Mouse (Mus musculus) hindbrain, embryonic 13.5 days (tissue): Measurements from ENCODE around the gene Mex3d. TPM values are rescaled to one million over a fixed set of nuclear protein-coding genes. Genes with fewer than 3 reads are reported as not detected.

Experiments
- ATAC-seq: fragments of 200-750 bp; cut with Nextera tagmentation; 2 replicates; pipeline ENCODE4 v1.8.0; 2017; ENCODE audit warnings: moderate TSS enrichment; ENCODE audit not compliant: low FRiP score
- H3K27ac ChIP-seq: fragments of 300-500 bp; sonication (generic); 2 replicates; pipeline ENCODE4 v1.5.1; 2015; ENCODE audit warnings: inconsistent platforms, mild to moderate bottlenecking, moderate library complexity
- H3K27me3 ChIP-seq: fragments of 300-500 bp; sonication (generic); 2 replicates; pipeline ENCODE4 v1.6.1; 2015; ENCODE audit warnings: mild to moderate bottlenecking, inconsistent platforms
- H3K36me3 ChIP-seq: fragments of 300-500 bp; sonication (generic); 2 replicates; pipeline ENCODE4 v1.6.1; 2015; ENCODE audit warnings: mild to moderate bottlenecking, inconsistent platforms
- H3K4me1 ChIP-seq: fragments of 300-500 bp; sonication (generic); replicated peaks from 2 replicates; pipeline ENCODE4 v1.6.1; 2015; ENCODE audit warnings: inconsistent platforms
- H3K4me2 ChIP-seq: fragments of 300-500 bp; sonication (generic); 2 replicates; pipeline ENCODE4 v1.6.1; 2015; ENCODE audit warnings: inconsistent platforms, mild to moderate bottlenecking, moderate library complexity
- H3K4me3 ChIP-seq: fragments of 300-500 bp; sonication (generic); 2 replicates; pipeline ENCODE4 v1.5.1; 2015; ENCODE audit warnings: mild to moderate bottlenecking, inconsistent platforms
- H3K9ac ChIP-seq: fragments of 300-500 bp; sonication (generic); 2 replicates; pipeline ENCODE4 v1.6.1; 2015; ENCODE audit warnings: mild to moderate bottlenecking, inconsistent platforms
- H3K9me3 ChIP-seq: fragments of 300-500 bp; sonication (generic); 2 replicates; pipeline ENCODE4 v1.6.1; 2016; ENCODE audit warnings: inconsistent platforms
- WGBS: fragments of 180-500 bp; shearing (Covaris S2); methylation state at CpG from one replicate; pipeline ENCODE4 v1.1.7; 2015; 5-methylcytosine and 5-hydroxymethylcytosine counted together
- polyA plus RNA-seq: library from polyadenylated mRNA; unstranded; fragments of >200 nt; fragmentation: Nextera tagmentation; extraction: Ambion mirVana; gene quantifications from 2 replicates; pipeline ENCODE4 v1.2.1, GENCODE M21; 2015

The Mex3d gene
- polyA plus RNA-seq, 1 experiment from 2014 or later = 16.5 TPM

DNA sequence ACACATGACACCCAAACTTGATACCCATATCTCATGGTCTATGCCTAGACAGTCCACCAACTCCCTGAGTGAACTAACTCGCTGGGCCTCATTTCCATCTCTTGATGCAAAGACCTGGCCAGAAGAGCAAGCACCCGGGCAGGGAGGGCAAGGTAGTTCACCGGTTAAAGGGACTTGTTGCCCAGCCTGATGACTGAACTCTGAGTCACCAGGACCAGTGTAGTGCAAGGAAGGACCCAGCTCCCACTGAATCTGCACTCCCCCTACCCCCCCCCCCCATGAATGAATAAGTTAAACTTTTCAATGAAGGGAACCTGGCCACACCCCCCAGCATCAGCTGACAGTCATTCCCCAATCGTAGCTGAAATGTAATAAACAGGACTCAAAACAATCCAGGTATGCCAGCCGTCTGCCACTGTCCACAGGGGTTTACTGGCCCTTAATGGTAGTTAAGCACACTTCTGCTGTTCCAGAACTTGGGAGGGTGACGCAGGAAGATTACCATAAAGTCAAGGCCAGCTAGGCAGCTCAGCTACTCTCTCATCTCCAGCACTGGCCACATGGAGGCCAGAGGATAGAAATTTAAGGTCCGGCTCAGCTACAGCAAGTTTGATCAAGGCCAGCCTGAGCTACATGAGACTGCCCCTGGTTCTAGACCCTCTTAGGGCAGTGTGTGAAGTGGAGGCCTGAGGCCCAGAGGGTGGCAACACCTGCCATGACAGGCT is 4.7 kb downstream of the Mex3d start:
- peak overlapping the region; percentile 98 for H3K4me3 ChIP-seq
- no peak for ATAC-seq
- peaks cover 56% of the 10 kb centered on the region for H3K36me3 ChIP-seq
- 87% methylated on average over 7 of the region's 7 CpGs for WGBS
- peak overlapping the region; percentile 100 for H3K9ac ChIP-seq
- no peaks in the 10 kb centered on the region for H3K9me3 ChIP-seq
- H3K27ac ChIP-seq = no peak overlapping the region
- H3K27me3 ChIP-seq = no peaks in the 10 kb centered on the region
- peak overlapping the region; percentile 100 for H3K4me2 ChIP-seq
- H3K4me1 ChIP-seq = peaks cover 47% of the 10 kb centered on the region

DNA sequence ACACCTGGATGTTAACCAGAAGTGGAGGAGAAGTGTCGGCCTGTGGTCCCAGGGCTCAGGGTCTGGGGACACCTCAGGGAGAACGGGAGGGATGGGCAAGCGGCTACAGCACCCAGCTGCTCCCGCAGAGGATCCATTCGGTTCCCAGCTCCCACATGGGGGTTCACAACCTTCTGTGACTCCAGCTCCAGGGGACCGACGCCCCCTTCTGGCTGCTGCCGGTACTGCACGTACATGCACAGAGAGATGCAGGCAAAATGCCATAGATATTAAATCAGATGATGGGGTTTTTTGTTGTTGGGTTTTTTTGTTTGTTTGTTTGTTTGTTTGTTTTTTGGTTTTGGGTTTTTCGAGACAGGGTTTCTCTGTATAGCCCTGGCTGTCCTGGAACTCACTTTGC is 9.7 kb downstream of the Mex3d start:
- Histone ChIP-seq H3K9ac (no peak overlapping the region), H3K9me3 (no peaks in the 10 kb centered on the region), H3K4me2 (no peak overlapping the region), H3K27me3 (0 out of 2 replicates have a peak, but pooled peaks cover 2% of the 10 kb centered on the region), H3K27ac (no peak overlapping the region), H3K36me3 (peaks cover 34% of the 10 kb centered on the region), H3K4me1 (peaks cover 19% of the 10 kb centered on the region), H3K4me3 (no peak overlapping the region)
- ATAC-seq = no peak
- WGBS = 51% methylated on average over 10 of the region's 10 CpGs

DNA sequence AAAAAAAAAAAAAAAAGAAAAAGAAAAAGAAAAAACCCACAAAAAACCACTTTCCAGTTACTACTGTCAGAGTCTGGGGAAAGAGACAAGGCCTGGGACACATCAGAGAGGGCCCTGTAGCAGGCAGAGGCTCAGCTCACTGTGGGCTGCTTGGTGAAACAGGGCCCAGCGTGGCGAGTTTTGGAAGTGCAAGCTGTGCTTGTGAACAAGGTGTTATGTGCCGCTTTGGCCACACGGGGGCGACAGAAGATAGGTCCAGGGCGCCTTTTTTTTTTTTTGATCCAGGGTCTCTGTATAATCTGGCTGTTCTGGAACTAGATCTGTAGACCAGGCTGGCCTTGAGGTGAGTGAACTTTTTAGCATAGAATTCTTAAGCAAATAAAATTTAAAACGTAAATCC is 11.3 kb downstream of the Mex3d start:
- WGBS = 3% methylated on average over 7 of the region's 7 CpGs
- Histone ChIP-seq H3K9ac (no peak overlapping the region), H3K4me1 (peaks cover 15% of the 10 kb centered on the region), H3K36me3 (peaks cover 19% of the 10 kb centered on the region), H3K27me3 (0 out of 2 replicates have a peak, but pooled peaks cover 9% of the 10 kb centered on the region), H3K27ac (no peak overlapping the region), H3K9me3 (no peaks in the 10 kb centered on the region), H3K4me3 (no peak overlapping the region), H3K4me2 (no peak overlapping the region)
- no peak for ATAC-seq

DNA sequence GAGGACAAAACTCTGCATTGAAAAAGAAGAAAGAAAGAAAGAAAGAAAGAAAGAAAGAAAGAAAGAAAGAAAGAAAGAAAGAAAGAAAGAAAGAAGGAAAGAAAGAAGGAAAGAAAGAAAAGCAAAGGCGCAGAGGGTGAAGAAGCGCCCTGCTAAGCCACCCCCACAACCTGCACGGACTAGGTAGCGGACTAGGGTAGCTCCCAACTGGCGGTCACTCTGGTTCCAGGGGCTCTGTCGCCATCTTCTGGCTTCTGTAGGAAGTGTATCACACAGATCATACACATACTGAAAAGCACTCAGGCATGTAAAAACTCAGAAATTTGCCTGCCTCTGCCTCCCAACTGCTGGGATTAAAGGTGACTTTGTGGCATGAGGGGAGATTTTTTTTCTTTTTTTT is 13.4 kb downstream of the Mex3d start:
- Histone ChIP-seq H3K4me2 (no peak overlapping the region), H3K27me3 (peaks cover 13% of the 10 kb centered on the region; the same call in 1 of the 2 replicates), H3K4me1 (peaks cover 10% of the 10 kb centered on the region), H3K27ac (no peak overlapping the region), H3K4me3 (no peak overlapping the region), H3K9me3 (no peaks in the 10 kb centered on the region), H3K9ac (no peak overlapping the region), H3K36me3 (no peaks in the 10 kb centered on the region; the same call in 1 of the 2 replicates)
- 24% methylated on average over 6 of the region's 6 CpGs for WGBS
- ATAC-seq = no peak

DNA sequence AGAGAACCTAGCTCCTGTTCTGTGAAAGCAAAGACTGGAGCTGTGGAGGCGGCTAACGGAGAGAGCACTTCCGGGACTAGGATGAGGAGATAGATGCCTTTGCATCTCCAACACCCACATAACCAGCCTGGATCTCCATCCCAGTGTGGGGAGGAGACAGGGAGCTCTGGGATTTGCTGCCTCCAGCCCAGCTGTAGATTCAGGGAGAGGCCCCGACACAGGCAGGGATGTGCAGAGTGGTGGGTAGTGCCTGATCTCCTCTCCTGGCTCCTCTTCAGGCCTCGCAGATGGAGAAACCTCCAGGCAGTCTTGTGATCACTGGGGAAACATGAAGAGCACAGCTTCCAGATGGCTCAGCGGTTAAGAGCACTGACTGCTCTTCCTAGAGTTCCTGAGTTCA is 14.8 kb downstream of the Mex3d start:
- H3K4me1 ChIP-seq = peaks cover 10% of the 10 kb centered on the region
- no peak overlapping the region for H3K4me3 ChIP-seq
- no peaks in the 10 kb centered on the region for H3K9me3 ChIP-seq
- no peak overlapping the region for H3K27ac ChIP-seq
- 0 out of 2 replicates have a peak overlapping the region, but pooled peaks have one; percentile 35 for H3K9ac ChIP-seq
- H3K4me2 ChIP-seq = no peak overlapping the region
- H3K27me3 ChIP-seq = peaks cover 16% of the 10 kb centered on the region
- WGBS = 79% methylated on average over 6 of the region's 6 CpGs
- no peaks in the 10 kb centered on the region for H3K36me3 ChIP-seq
- no peak for ATAC-seq

DNA sequence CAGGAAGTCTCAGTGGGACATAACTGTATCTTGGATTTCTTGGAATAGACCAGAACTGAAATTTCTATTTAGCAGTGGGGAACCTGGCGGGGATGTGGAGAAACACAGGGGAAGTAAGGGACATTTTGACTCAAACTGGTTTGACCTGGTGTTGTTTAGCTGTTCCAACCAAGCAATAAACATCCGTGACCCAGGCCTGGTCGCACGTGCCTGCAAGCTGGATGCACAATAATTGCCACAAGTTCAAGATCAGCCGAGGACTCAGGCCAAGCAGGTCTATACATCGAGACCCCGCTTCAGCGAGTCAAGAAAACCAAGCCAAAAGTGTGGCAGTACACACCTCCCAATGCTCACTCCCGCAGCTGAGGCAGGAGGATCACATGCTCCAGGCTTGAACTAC is 15.5 kb downstream of the Mex3d start:
- ATAC-seq = no peak
- H3K27me3 ChIP-seq = peaks cover 23% of the 10 kb centered on the region
- peak overlapping the region; percentile 46 for H3K9ac ChIP-seq
- H3K36me3 ChIP-seq = no peaks in the 10 kb centered on the region
- H3K27ac ChIP-seq = peak overlapping the region; percentile 23; the same call in 1 of the 2 replicates
- H3K9me3 ChIP-seq = no peaks in the 10 kb centered on the region
- 49% methylated on average over 9 of the region's 9 CpGs for whole genome bisulfite sequencing
- H3K4me1 ChIP-seq = peaks cover 10% of the 10 kb centered on the region
- peak overlapping the region; percentile 38 for H3K4me2 ChIP-seq
- peak overlapping the region; percentile 20; the same call in 1 of the 2 replicates for H3K4me3 ChIP-seq

DNA sequence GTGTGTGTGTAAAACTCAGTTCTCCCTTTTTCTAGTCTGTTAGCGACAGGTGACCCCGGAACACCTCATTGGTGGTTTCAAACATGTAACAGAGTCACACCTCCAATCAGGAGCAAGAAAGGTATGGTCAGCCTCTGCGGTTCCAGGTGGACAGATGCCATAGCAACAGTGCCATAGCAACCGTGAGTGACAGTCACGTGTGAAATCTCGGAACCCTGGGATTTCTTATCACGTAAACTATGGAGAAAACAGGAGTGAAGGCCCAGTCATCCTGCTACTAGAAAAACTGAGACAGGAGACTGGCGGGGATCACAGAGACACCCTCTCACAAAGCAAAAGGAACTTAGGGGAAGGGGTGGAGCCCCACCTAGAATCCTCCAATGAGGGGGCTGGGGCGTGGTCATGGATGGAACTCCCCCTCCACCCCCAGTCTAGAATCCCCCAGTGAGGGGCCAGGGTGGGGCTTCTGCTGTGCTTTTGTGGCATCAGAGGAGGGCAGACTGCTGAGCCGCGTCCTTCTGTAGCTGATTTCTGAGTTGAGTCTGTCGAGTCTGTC is 16.0 kb downstream of the Mex3d start:
- Histone ChIP-seq H3K9me3 (no peaks in the 10 kb centered on the region), H3K36me3 (no peaks in the 10 kb centered on the region), H3K27ac (peak overlapping the region; percentile 23; the same call in 1 of the 2 replicates), H3K9ac (peak overlapping the region; percentile 46), H3K4me2 (peak overlapping the region; percentile 38), H3K27me3 (peaks cover 28% of the 10 kb centered on the region), H3K4me1 (peaks cover 10% of the 10 kb centered on the region), H3K4me3 (peak overlapping the region; percentile 20)
- peak; percentile 74 for ATAC-seq
- 2% methylated on average over 12 of the region's 12 CpGs for WGBS

DNA sequence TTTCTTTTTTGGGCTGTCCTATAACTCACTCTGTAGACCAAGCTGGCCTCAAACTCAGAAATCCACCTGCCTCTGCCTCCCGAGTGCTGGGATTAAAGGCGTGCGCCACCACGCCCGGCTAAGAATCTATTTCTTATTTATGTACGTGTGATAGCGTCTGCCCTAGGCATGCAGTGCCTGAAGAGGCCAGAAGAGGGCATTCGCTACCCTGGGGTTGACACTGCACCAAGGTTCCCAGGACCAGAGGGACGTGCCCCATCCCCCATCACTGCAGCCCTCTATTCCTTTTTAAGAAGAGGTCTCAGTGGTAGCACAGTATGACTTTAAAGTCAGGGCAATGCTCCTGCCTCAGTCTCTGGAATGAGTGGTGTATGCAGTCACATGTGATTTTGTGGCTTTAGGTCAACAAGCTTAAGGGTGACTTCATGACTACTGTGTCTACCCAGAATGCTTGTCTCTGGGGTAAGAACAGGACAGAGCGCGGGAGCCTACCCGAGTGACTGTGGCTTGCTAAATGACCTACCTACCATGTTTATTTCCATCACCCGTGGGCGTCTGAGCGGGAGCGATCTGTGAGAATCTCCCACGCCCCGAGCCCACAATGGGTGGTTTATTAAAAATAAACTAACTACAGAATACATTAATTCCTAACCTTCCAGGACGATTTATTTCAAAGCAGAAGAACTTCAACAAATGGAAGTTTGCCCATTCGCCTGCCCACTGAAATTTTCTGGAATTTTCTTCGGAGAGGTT is 17.3 kb downstream of the Mex3d start:
- no peaks in the 10 kb centered on the region for H3K36me3 ChIP-seq
- no peak overlapping the region for H3K4me2 ChIP-seq
- 82% methylated on average over 21 of the region's 21 CpGs for WGBS
- H3K27me3 ChIP-seq = peaks cover 39% of the 10 kb centered on the region
- H3K4me1 ChIP-seq = peaks cover 10% of the 10 kb centered on the region
- H3K9me3 ChIP-seq = no peaks in the 10 kb centered on the region
- H3K4me3 ChIP-seq = no peak overlapping the region
- no peak overlapping the region for H3K9ac ChIP-seq
- H3K27ac ChIP-seq = no peak overlapping the region
- ATAC-seq = no peak

DNA sequence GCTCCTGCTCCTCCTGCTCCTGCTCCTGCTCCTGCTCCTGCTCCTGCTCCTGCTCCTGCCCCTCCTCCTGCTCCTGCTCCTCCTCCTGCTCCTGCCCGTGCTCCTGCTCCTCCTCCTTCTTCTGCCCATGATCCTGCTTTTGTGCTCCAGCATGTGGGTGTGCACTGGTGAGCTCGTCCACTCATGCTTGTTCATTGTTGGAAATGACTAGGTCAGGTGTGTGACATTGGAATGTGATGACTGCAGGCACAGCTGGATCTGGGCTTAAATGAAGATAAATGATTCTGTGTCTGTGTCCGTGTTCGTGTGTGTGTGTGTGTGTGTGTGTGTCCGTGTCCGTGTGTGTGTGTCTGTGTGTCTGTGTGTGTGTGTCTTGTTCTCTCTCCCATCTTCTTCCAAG is 19.1 kb downstream of the Mex3d start:
- H3K36me3 ChIP-seq = no peaks in the 10 kb centered on the region
- H3K9me3 ChIP-seq = no peaks in the 10 kb centered on the region
- no peak overlapping the region for H3K4me3 ChIP-seq
- H3K4me2 ChIP-seq = no peak overlapping the region
- peaks cover 53% of the 10 kb centered on the region for H3K27me3 ChIP-seq
- H3K9ac ChIP-seq = no peak overlapping the region
- ATAC-seq = no peak
- H3K4me1 ChIP-seq = peaks cover 18% of the 10 kb centered on the region
- H3K27ac ChIP-seq = no peak overlapping the region
- WGBS = 93% methylated on average over 6 of the region's 6 CpGs

DNA sequence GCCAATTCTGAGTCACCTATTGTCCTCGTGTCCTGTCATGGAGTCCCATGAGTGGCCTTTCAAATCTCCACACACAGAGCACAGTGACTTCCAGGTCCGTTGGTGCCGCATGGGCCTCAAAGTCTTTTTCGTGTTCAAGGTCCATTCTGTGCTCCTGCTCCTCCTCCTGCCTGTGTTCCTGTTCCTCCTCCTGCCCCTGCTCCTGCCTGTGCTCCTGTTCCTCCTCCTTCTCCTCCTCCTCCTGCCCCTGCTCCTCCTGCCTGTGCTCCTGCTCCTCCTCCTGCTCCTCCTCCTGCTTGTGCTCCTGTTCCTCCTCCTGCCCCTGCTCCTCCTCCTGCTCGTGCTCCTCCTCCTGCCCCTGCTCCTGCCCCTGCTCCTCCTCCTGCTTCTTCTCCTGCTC is 19.5 kb downstream of the Mex3d start:
- Histone ChIP-seq H3K9me3 (no peaks in the 10 kb centered on the region), H3K27me3 (peaks cover 54% of the 10 kb centered on the region), H3K4me2 (no peak overlapping the region), H3K4me1 (peaks cover 18% of the 10 kb centered on the region), H3K4me3 (no peak overlapping the region), H3K9ac (no peak overlapping the region), H3K27ac (no peak overlapping the region), H3K36me3 (no peaks in the 10 kb centered on the region)
- 64% methylated on average over 5 of the region's 5 CpGs for WGBS
- no peak for ATAC-seq

DNA sequence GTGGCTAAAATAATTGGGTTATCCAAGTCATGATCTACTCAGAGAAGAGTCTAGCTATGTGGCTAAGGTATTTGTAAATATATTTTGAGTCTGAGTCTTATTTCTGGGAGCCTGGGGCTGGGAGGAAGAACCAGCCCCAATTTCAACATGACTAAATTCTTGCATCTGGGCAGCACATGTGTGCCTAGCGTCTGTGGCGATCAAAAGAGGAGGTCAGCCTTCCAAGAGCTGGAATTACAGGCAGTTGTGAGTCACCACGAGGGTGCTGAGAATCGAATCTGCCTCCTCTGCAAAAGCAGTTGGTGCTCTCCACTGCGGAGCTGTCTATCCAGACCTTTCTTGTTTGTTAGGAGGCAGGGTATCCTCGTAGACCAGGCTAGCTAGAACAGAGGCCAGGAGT is 21.7 kb downstream of the Mex3d start:
- no peaks in the 10 kb centered on the region for H3K9me3 ChIP-seq
- no peak for ATAC-seq
- no peak overlapping the region for H3K4me3 ChIP-seq
- no peak overlapping the region for H3K4me2 ChIP-seq
- whole genome bisulfite sequencing = 68% methylated on average over 6 of the region's 6 CpGs
- H3K36me3 ChIP-seq = no peaks in the 10 kb centered on the region
- peaks cover 57% of the 10 kb centered on the region for H3K27me3 ChIP-seq
- no peak overlapping the region for H3K9ac ChIP-seq
- H3K4me1 ChIP-seq = peaks cover 8% of the 10 kb centered on the region
- H3K27ac ChIP-seq = no peak overlapping the region

DNA sequence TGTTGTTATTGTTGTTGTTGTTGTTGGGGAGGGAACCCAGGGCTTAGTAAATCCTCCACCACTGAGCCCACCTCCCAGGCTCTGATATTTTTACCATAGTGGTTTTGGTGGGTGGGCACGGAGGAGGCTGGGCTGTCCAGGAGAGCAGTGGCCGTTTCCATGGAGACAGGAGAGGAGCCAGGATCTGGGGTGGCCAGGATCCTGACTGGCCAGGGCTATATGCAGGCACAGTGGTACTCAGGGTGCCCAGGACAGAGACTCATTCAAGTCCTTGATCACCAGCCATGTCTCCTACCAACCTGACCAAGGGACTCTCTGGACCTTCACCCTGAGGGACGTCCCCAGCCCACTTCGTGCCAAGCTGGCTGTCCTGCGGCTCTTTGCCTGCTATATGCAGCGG is 23.7 kb downstream of the Mex3d start:
- Histone ChIP-seq H3K27me3 (peaks cover 74% of the 10 kb centered on the region), H3K36me3 (no peaks in the 10 kb centered on the region), H3K9ac (0 out of 2 replicates have a peak overlapping the region, but pooled peaks have one; percentile 2), H3K4me3 (no peak overlapping the region), H3K27ac (no peak overlapping the region), H3K4me1 (peaks cover 8% of the 10 kb centered on the region), H3K4me2 (no peak overlapping the region), H3K9me3 (no peaks in the 10 kb centered on the region)
- ATAC-seq = no peak
- WGBS = 41% methylated on average over 6 of the region's 6 CpGs
